In genomic region chr8:87663349-87664216, GRCm38 (mm10) we compare ENCODE assay signal across 8 mouse cellular contexts.
A peak's percentile ranks its signal among the peaks of the same experiment; 100 is the strongest.
DNase-seq lines count a peak whose midpoint lies in the region; ATAC-seq and TF ChIP-seq lines count a peak whose summit lies in the region.

No protein-coding gene starts in this region.

- no peak for TF ChIP-seq EP300 in heart, postnatal 0 days (IDR thresholded peaks at IDR 0.05; ENCODE audit: low read depth)

- H3K4me2 ChIP-seq in forebrain, embryonic 13.5 days, result peak overlapping the region; percentile 60
- H3K4me2 ChIP-seq in heart, postnatal 0 days (ENCODE audit: low read depth, low read length), result peak overlapping the region; percentile 51
- 0 out of 2 replicates have a peak overlapping the region, but pooled peaks have one; percentile 12 for H3K4me2 ChIP-seq in liver, embryonic 16.5 days (ENCODE audit: low read depth, low read length)

- ATAC-seq in forebrain, embryonic 13.5 days, result peak; percentile 14; the same call in 1 of the 2 replicates
- ATAC-seq in heart, postnatal 0 days (ENCODE audit: insufficient read depth, low read depth), result peak; percentile 59
- no peak for ATAC-seq in liver, embryonic 16.5 days (ENCODE audit: low read depth)
- peak; percentile 17; the same call in 1 of the 2 replicates for ATAC-seq in neutrophil, adult 5-6 weeks (ENCODE audit: extremely low read depth, insufficient number of reproducible peaks, low FRiP score, poor library complexity, severe bottlenecking)

- peak overlapping the region; percentile 87 for H3K27ac ChIP-seq in forebrain, embryonic 13.5 days
- no peak overlapping the region for H3K27ac ChIP-seq in heart, postnatal 0 days (ENCODE audit: low read depth)
- no peak overlapping the region for H3K27ac ChIP-seq in liver, embryonic 16.5 days (ENCODE audit: low read length)
- no peak overlapping the region for H3K27ac ChIP-seq in thymus, adult 2 months (ENCODE audit: control insufficient read depth, insufficient read depth, low read length)

- peak overlapping the region; percentile 31 for H3K4me3 ChIP-seq in forebrain, embryonic 13.5 days
- peak overlapping the region; percentile 35 for H3K4me3 ChIP-seq in heart, postnatal 0 days (ENCODE audit: low read depth, low read length)
- no peak overlapping the region for H3K4me3 ChIP-seq in liver, embryonic 16.5 days (ENCODE audit: low read depth, low read length)
- H3K4me3 ChIP-seq in thymus, adult 2 months (ENCODE audit: control insufficient read depth, insufficient read depth, low read length), result no peak overlapping the region

- H3K9ac ChIP-seq in forebrain, embryonic 13.5 days, result peak overlapping the region; percentile 64
- H3K9ac ChIP-seq in heart, postnatal 0 days (replicated peaks; ENCODE audit: low read depth, low read length), result no peak overlapping the region
- H3K9ac ChIP-seq in liver, embryonic 16.5 days (ENCODE audit: low read depth, low read length), result no peak overlapping the region

- 11% methylated on average over 18 of the region's 18 CpGs for WGBS in forebrain, embryonic 13.5 days
- 12% methylated on average over 18 of the region's 18 CpGs for WGBS in heart, postnatal 0 days
- 8% methylated on average over 18 of the region's 18 CpGs for WGBS in liver, embryonic 16.5 days (ENCODE audit: insufficient replicate concordance)
- 7% methylated on average over 18 of the region's 18 CpGs for WGBS in thymus, adult 2 months

- no peaks in the 10 kb centered on the region for H3K9me3 ChIP-seq in forebrain, embryonic 13.5 days (replicated peaks)
- no peaks in the 10 kb centered on the region for H3K9me3 ChIP-seq in heart, postnatal 0 days (replicated peaks; ENCODE audit: control insufficient read depth, low read length)
- no peaks in the 10 kb centered on the region for H3K9me3 ChIP-seq in liver, embryonic 16.5 days (replicated peaks; ENCODE audit: control insufficient read depth, low read length)

- H3K36me3 ChIP-seq in forebrain, embryonic 13.5 days (ENCODE audit: poor library complexity, severe bottlenecking), result no peaks in the 10 kb centered on the region
- H3K36me3 ChIP-seq in heart, postnatal 0 days (replicated peaks; ENCODE audit: control insufficient read depth, insufficient read depth, low read length), result no peaks in the 10 kb centered on the region
- H3K36me3 ChIP-seq in liver, embryonic 16.5 days (ENCODE audit: control insufficient read depth, insufficient read depth), result no peaks in the 10 kb centered on the region
- H3K36me3 ChIP-seq in thymus, adult 2 months (ENCODE audit: control insufficient read depth, insufficient read depth, low read length), result no peaks in the 10 kb centered on the region

- TF ChIP-seq POLR2A in thymus, adult 2 months (IDR thresholded peaks at IDR 0.05; ENCODE audit: control insufficient read depth, extremely low read depth, insufficient read depth, low read length, poor library complexity), result no peak

- peak; percentile 85 to 87 for DNase-seq in B cell, adult 2 months
- DNase-seq in c-Kit-positive CD71-positive TER-119-positive erythroid progenitor cells, embryonic 14.5 days (ENCODE audit: low spot score), result peak; percentile 27
- DNase-seq in heart, postnatal 0 days (ENCODE audit: low spot score), result peak; percentile 57
- peak; percentile 61 to 85 for DNase-seq in kidney, postnatal 36 days
- peak; percentile 55 for DNase-seq in thymus, adult 2 months

- TF ChIP-seq CTCF in heart, postnatal 0 days (IDR thresholded peaks at IDR 0.05; ENCODE audit: low read depth), result peak; percentile 82
- no peak for TF ChIP-seq CTCF in thymus, adult 2 months (IDR thresholded peaks at IDR 0.05; ENCODE audit: borderline replicate concordance, control insufficient read depth, extremely low read depth, insufficient read depth, low read length, poor library complexity)

- peaks cover 19% of the 10 kb centered on the region for H3K27me3 ChIP-seq in forebrain, embryonic 13.5 days
- H3K27me3 ChIP-seq in heart, postnatal 0 days (ENCODE audit: control insufficient read depth, insufficient read depth, low read length), result peaks cover 56% of the 10 kb centered on the region
- peaks cover 44% of the 10 kb centered on the region for H3K27me3 ChIP-seq in liver, embryonic 16.5 days (ENCODE audit: control insufficient read depth, insufficient read depth, low read depth, low read length)
- H3K27me3 ChIP-seq in thymus, adult 2 months (ENCODE audit: control insufficient read depth, insufficient read depth, low read length), result no peaks in the 10 kb centered on the region; the same call in 1 of the 2 replicates

- peaks cover 78% of the 10 kb centered on the region for H3K4me1 ChIP-seq in forebrain, embryonic 13.5 days
- H3K4me1 ChIP-seq in heart, postnatal 0 days (ENCODE audit: control insufficient read depth, insufficient read depth), result peaks cover 17% of the 10 kb centered on the region; the same call in 1 of the 2 replicates
- H3K4me1 ChIP-seq in liver, embryonic 16.5 days (ENCODE audit: control insufficient read depth, low read depth, low read length), result peaks cover 2% of the 10 kb centered on the region; the same call in 1 of the 2 replicates
- H3K4me1 ChIP-seq in thymus, adult 2 months (replicated peaks; ENCODE audit: control insufficient read depth, insufficient read depth, low read length), result no peaks in the 10 kb centered on the region

Comparison
In these comparisons a context has a peak if more than half of its experiments do, and no peak if none do; other contexts are left out.
1. DNase-seq: peak in every context shown above with its lines; median percentile 86 in B cell, adult 2 months; 73 in kidney, postnatal 36 days; 57 in heart, postnatal 0 days; 55 in thymus, adult 2 months; 27 in c-Kit-positive CD71-positive TER-119-positive erythroid progenitor cells, embryonic 14.5 days.
2. H3K4me3 ChIP-seq: peak in forebrain, embryonic 13.5 days (single experiment) and heart, postnatal 0 days (single experiment); none in liver, embryonic 16.5 days (single experiment) and thymus, adult 2 months (single experiment).
3. Peak in every context shown above with its lines, with median percentiles within 50 percentile points of each other: H3K4me2 ChIP-seq.